Mouse (Mus musculus) embryo, embryonic 11 days (tissue): Measurements from ENCODE around the gene Hpn.
A peak's percentile ranks its signal among the peaks of the same experiment; 100 is the strongest.

Experiments used
- DNase-seq: peaks from one replicate; pipeline ENCODE4 v3.0.0-alpha.2; 2015

The Hpn gene

GRCm38 (mm10) chr7:31109091-31109490 lies 6.0 kb downstream of the Hpn start:
- DNase-seq, result no peak

DNA sequence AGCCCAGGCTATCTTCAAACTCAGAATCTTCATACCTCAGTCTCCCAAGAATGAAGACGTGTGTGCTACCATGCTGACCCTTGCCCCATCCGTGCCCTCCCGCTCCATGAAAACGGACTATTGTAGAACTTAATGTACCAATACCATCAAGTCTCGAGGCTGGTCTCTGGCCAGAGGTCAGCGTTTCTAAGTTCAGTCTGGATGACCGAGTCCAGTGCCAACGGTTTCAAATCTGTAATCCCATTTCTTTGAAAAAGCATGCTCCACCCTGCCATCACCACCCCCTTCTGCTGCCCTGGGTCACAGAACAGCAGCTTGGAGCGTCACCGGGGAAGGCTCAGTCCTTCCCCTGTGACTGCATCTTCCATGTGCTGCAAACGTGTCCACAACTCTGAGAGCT lies 7.3 kb downstream of the Hpn start:
- DNase-seq, result no peak

DNA sequence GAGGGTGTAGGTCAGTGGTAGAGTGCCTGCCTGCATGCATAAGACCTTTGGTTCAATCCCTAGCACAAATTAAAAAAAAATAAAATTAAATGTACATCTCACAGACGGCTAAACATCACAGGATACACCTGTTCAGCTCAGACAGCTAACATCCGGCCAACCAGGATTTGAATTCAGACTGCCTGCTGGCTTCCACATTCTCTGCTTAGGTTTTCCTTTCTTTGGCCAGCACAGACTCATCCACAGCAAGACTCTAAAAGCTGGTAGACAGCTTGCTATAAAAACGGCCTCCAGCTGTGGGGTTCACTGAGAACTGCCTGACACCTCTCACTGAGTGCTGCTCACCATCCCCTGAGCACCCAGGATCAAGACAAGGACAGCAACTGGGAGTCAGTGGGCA lies 8.9 kb downstream of the Hpn start:
- DNase-seq, result no peak

DNA sequence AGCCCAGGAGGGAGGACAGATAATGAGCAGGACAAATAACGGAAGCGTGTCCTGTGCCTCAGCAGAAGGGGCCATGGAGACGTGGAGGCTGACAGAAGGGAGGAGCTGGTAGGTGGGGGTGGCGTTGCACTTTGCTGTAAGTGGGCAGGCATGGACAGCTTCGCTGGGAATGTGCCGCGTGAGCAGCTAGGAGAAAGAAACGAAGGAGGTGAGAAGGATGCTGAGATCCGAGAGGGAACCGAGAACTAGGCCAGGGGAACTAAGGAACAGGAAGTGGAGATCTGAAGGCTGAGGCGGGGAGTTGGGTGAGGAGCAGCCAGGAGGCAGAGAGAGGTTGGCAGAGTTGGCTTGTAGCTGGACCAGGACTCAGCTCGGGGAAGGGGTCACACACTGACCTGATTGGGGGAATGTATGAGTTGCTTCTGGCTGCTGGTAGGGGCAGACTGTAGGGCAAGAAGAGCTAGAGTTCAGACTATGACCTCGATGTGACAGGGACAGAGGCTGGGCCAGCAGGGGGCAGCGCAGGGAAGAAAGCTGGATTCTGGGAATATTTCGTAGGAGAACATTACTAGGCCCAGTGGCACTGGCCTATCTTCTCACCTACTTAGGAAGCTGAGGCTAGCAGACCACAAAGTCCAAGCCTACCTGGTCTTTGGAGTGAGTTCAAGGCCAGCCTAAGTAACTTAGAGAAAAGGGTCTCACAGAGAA lies 9.9 kb downstream of the Hpn start:
- peak; percentile 42 for DNase-seq

DNA sequence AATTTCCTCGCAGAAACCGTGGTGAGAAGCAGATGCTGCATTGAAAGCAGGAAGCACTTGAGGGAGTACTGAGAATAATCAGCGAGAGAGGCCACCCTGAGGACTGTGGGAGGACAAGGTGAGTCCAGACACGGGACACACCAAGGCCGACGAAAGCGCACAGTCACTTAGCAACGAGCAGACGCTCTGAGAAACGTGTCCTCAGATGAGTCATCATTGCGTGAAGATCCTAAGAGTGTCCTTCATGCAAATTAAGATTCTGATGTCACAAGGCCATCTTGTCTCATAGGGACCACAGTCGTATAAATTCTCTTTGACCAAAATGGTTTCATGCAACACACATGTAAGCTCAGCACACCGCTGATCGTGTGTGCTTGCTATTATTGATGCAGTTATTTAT lies 14.3 kb downstream of the Hpn start:
- no peak for DNase-seq

- no peak for DNase-seq
Measured at GRCm38 (mm10) chr7:31099612-31099982, 15.5 kb downstream of the Hpn start.

GRCm38 (mm10) chr7:31098697-31099611 lies 16.1 kb downstream of the Hpn start:
- no peak for DNase-seq

- peak; percentile 94 for DNase-seq
Measured at GRCm38 (mm10) chr7:31097583-31098248, 17.4 kb downstream of the Hpn start.

DNA sequence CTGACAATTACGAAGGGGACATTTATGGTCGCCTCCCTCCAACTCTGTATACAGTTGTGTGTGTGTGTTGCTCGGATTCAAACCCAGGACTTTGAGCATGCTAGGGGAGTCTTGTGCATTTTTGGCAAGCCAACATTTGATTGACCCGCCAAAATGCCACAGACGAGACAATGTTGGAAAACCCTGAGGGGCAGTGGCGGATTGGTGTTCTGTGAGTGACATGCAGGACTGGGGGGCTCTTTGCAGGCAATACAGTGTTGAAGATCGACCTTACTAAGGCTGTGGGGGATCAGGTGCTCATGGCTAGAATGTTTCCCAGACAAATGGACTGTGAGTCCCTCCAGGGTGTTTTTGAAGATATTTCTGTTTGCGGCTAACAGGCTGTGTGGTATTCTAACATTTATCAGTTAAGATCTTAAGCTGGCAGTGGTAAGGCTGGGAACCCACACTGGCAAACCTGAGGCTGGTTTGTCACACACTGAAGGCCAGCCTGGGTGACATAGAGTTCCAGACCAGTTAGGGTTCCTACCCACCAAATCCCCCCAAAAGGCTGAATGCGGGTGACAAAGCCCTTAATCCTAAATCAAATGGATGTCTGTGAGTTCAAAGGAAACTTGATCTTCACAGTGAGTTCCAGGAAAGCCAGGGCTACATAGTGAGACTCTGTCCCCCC lies 18.1 kb downstream of the Hpn start:
- no peak for DNase-seq

GRCm38 (mm10) chr7:31094774-31095501 lies 20.2 kb downstream of the Hpn start:
- DNase-seq, result no peak

DNA sequence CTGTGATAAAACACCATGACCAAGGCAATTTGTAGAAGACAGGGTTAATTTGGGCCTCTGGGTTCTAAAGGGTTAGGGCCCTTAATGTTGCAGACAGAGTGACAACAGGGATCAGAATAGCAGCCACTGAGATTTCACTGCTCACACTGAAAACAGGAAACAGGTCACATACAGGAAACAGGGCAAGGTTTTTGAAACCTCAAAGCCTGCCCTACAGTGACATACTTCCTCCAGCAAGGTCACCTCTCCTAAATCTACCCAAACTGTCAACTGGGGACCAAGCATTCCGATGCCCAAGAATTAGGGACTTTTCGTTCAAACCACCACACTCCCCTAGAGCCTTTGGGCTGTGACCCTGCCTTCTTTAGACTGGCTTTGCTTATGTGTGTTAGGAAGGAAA lies 25.4 kb downstream of the Hpn start:
- no peak for DNase-seq

DNA sequence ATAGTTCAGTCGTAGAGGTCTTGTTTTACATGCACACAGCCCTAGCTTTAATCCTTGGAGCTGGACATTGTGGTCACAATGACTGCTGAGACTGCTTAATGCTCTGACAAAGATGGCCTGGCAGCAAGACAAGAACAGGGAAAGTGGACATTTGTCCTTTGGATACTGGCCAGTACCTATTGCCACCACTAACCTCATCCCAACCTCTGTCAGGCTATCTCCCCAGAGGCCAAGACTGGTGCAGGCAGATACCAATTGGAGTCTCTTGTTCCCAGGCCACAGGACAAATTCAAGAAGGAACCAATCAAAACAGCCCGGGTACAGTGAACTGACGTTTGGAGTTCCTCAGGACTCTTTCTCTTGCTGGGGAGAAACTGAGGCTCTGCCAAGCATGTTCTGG lies 26.9 kb downstream of the Hpn start:
- no peak for DNase-seq

GRCm38 (mm10) chr7:31087262-31087661 lies 27.8 kb downstream of the Hpn start:
- DNase-seq, result no peak

DNA sequence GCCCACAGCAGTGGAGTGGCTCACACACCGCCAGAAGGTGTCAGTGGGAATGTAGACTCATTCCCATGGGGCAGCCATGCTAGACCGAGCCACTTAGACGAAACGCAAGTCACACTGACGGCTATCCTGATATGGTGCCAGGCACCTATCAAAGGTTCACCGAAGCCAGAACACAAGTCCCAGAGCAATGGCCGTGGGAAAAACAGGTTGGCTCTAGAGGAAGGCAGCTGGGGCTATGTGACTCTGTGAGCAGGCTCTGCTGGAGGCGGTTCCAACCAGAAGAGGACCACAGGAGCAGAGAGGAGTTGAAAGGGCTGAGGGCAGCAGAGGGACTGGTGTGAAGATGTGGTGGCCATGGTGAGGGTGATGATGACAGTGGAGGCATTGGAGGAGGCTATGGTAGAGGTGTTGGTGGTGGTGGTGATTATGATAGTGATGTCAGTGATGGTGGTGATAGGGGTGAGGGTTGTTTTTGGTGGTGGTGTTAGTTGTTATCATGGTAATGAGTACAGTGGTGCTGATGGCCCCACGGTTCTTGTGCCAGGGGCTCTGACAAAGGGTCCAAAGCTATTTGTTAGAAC lies 28.8 kb downstream of the Hpn start:
- DNase-seq, result no peak

DNA sequence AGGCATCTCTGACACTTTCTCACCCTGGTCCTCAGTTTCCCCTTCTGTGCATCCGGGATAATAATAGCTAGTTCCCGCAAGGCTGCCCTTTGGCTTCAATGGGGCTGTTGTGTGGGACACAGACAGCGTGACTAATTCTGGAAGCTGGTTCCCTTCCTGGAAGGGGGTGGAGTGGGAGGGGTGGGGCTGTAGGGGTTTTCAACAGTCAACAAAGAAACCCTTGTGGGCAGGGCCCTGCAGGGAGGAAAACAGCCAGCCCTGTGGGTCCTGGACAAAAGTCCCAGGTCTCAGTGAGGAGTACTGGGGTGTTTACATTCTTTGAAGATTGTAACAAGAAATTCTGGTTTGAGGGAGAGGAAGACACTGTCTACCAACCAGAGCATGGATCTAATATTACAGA lies 29.9 kb downstream of the Hpn start:
- DNase-seq, result peak; percentile 41

GRCm38 (mm10) chr7:31084140-31084539 lies 30.9 kb downstream of the Hpn start:
- DNase-seq, result no peak

GRCm38 (mm10) chr7:31082831-31083588 lies 32.1 kb downstream of the Hpn start:
- DNase-seq, result no peak

- no peak for DNase-seq
Measured at GRCm38 (mm10) chr7:31082106-31082505, 33.0 kb downstream of the Hpn start.

- DNase-seq, result no peak
Measured at GRCm38 (mm10) chr7:31081106-31081505, 34.0 kb downstream of the Hpn start.

- no peak for DNase-seq
Measured at GRCm38 (mm10) chr7:31080611-31081010, 34.5 kb downstream of the Hpn start.

- DNase-seq, result no peak
Measured at GRCm38 (mm10) chr7:31079670-31080069, 35.4 kb downstream of the Hpn start.
